Mouse (Mus musculus) ES-E14 (cell line): Measurements from ENCODE around the gene Hmcn1. TPM values are rescaled to one million over a fixed set of nuclear protein-coding genes. Genes with fewer than 3 reads are reported as not detected.

Experiments used
- DNase-seq: peaks from one replicate; pipeline ENCODE4 v3.0.0-alpha.2; 2013; ENCODE audit warnings: low read depth, low spot score
- H3K27ac ChIP-seq: 2 replicates; pipeline ENCODE4 v1.5.1; 2012; ENCODE audit warnings: low read depth, mild to moderate bottlenecking, low read length, moderate library complexity, mixed read lengths; ENCODE audit not compliant: poor library complexity, insufficient read depth, severe bottlenecking
- H3K36me3 ChIP-seq: 2 replicates; pipeline ENCODE4 v1.6.1; 2012; ENCODE audit warnings: mild to moderate bottlenecking, low read length, moderate library complexity, mixed read lengths; ENCODE audit not compliant: control insufficient read depth, poor library complexity, insufficient read depth, severe bottlenecking
- H3K4me1 ChIP-seq, 2 experiments: fragments of 150-350 bp in 1 of 2; sonication (generic) in 1 of 2; 2 replicates each; pipeline ENCODE4 v1.6.1; 2012; ENCODE audit warnings: low read length in 2 of 2, mild to moderate bottlenecking in 1 of 2, mixed read lengths in 1 of 2; ENCODE audit not compliant: control insufficient read depth in 2 of 2, insufficient read depth in 2 of 2, poor library complexity in 1 of 2
- H3K4me3 ChIP-seq, 2 experiments: fragments of 150-350 bp in 1 of 2; sonication (generic) in 1 of 2; 2 replicates each; pipeline ENCODE4 v1.5.1; 2012; ENCODE audit warnings: low read length in 2 of 2, low read depth in 1 of 2, mild to moderate bottlenecking in 1 of 2, mixed read lengths in 1 of 2; ENCODE audit not compliant: insufficient read depth in 1 of 2, poor library complexity in 1 of 2, severe bottlenecking in 1 of 2
- H3K9ac ChIP-seq: 2 replicates; pipeline ENCODE4 v1.6.1; 2012; ENCODE audit warnings: low read depth, mild to moderate bottlenecking, low read length, mixed read lengths; ENCODE audit not compliant: poor library complexity, insufficient read depth, severe bottlenecking
- H3K9me3 ChIP-seq: fragments of 150-350 bp; sonication (generic); 2 replicates; pipeline ENCODE4 v1.6.1; 2012; ENCODE audit warnings: low read depth, mild to moderate bottlenecking, low read length; ENCODE audit not compliant: control insufficient read depth, insufficient read depth
- CHD2 ChIP-seq: IDR thresholded peaks from 2 replicates; pipeline ENCODE4 v1.6.1; 2014; ENCODE audit warnings: mild to moderate bottlenecking, low read depth, low read length, inconsistent platforms
- HCFC1 ChIP-seq: IDR thresholded peaks from 2 replicates; pipeline ENCODE4 v1.6.1; 2012; ENCODE audit warnings: low read length, inconsistent platforms, borderline replicate concordance; ENCODE audit not compliant: insufficient read depth
- MAFK ChIP-seq: IDR thresholded peaks from 2 replicates; pipeline ENCODE4 v1.6.1; 2014; ENCODE audit warnings: mild to moderate bottlenecking, low read depth, low read length, inconsistent platforms; ENCODE audit not compliant: insufficient read depth
- ZC3H11A ChIP-seq: IDR thresholded peaks from 2 replicates; pipeline ENCODE4 v1.6.1; 2012; ENCODE audit warnings: low read depth, mild to moderate bottlenecking, inconsistent platforms, low read length, borderline replicate concordance
- ZNF384 ChIP-seq: IDR thresholded peaks from 2 replicates; pipeline ENCODE4 v1.6.1; 2012; ENCODE audit warnings: low read depth, low read length, inconsistent platforms
- in situ Hi-C, 2 experiments: fragments of 600-800 bp; cut with MboI; formaldehyde crosslinking; loops; one replicate each; pipeline ENCODE4 v1.15.1; 2025; ENCODE audit warnings: low sequenced_read_pairs in 2 of 2, inconsistent platforms in 1 of 2; ENCODE audit not compliant: unreplicated experiment in 2 of 2
- total RNA-seq: library from RNA; depleted of rRNA; stranded (reverse); fragments of 300-350 nt; gene quantifications from 2 replicates; pipeline ENCODE4 v1.2.3, GENCODE M21; 2012

Gene Hmcn1
- total RNA-seq, 1 experiment = 1.5 TPM

GRCm38 (mm10) chr1:150639522-150639921, 353.7 kb downstream of the Hmcn1 start:
- no peak for DNase-seq
- Histone ChIP-seq H3K27ac (no peak overlapping the region), H3K36me3 (no peaks in the 10 kb centered on the region), H3K9ac (no peak overlapping the region), H3K4me3 (no peak overlapping the region), H3K9me3 (no peaks in the 10 kb centered on the region), H3K4me1 (no peaks in the 10 kb centered on the region)
- in situ Hi-C loops = no loop called here
- no peak for TF ChIP-seq MAFK
- TF ChIP-seq CHD2 = no peak

GRCm38 (mm10) chr1:150632506-150632905, 360.7 kb downstream of the Hmcn1 start:
- peak; percentile 35 for DNase-seq
- no peak overlapping the region for H3K4me3 ChIP-seq
- no peak overlapping the region for H3K9ac ChIP-seq
- H3K36me3 ChIP-seq = no peaks in the 10 kb centered on the region
- H3K27ac ChIP-seq = no peak overlapping the region
- no peaks in the 10 kb centered on the region for H3K4me1 ChIP-seq
- H3K9me3 ChIP-seq = no peaks in the 10 kb centered on the region
- TF ChIP-seq CHD2 (no peak), MAFK (no peak), ZC3H11A (peak; percentile 43; the same call in 1 of the 2 replicates), ZNF384 (no peak)
- in situ Hi-C loops = no loop called here

GRCm38 (mm10) chr1:150631856-150632171, 361.4 kb downstream of the Hmcn1 start:
- Histone ChIP-seq H3K36me3 (no peaks in the 10 kb centered on the region), H3K9ac (no peak overlapping the region), H3K27ac (no peak overlapping the region), H3K9me3 (no peaks in the 10 kb centered on the region), H3K4me3 (no peak overlapping the region), H3K4me1 (no peaks in the 10 kb centered on the region)
- no peak for DNase-seq
- in situ Hi-C loops = no loop called here
- TF ChIP-seq ZNF384 (no peak), HCFC1 (no peak), ZC3H11A (no peak), MAFK (no peak)

- H3K36me3 ChIP-seq = no peaks in the 10 kb centered on the region
- no peak overlapping the region for H3K4me3 ChIP-seq
- no peak overlapping the region for H3K9ac ChIP-seq
- in situ Hi-C loops = no loop called here
- no peak for TF ChIP-seq CHD2
- no peak for TF ChIP-seq MAFK
- no peak for TF ChIP-seq ZNF384
- TF ChIP-seq ZC3H11A = no peak
- no peak for TF ChIP-seq HCFC1
- H3K4me1 ChIP-seq = no peaks in the 10 kb centered on the region
- no peak overlapping the region for H3K27ac ChIP-seq
- no peak for DNase-seq
- no peaks in the 10 kb centered on the region for H3K9me3 ChIP-seq
Measured at GRCm38 (mm10) chr1:150631035-150631855, 362.0 kb downstream of the Hmcn1 start.

GRCm38 (mm10) chr1:150623226-150623625, 370.0 kb downstream of the Hmcn1 start:
- Histone ChIP-seq H3K4me1 (no peaks in the 10 kb centered on the region; a peak in 1 of 4 replicates), H3K27ac (no peak overlapping the region), H3K9me3 (no peaks in the 10 kb centered on the region), H3K9ac (no peak overlapping the region), H3K36me3 (no peaks in the 10 kb centered on the region), H3K4me3 (0 out of 4 replicates have a peak overlapping the region, but pooled peaks of 1 of the 2 experiments have one; percentile 17)
- in situ Hi-C loops = no loop called here
- no peak for TF ChIP-seq MAFK
- no peak for TF ChIP-seq CHD2
- no peak for TF ChIP-seq ZNF384
- TF ChIP-seq HCFC1 = no peak
- TF ChIP-seq ZC3H11A = no peak
- peak; percentile 25 for DNase-seq
